Mouse (Mus musculus): ENCODE results near the gene Ctu2.

Gene Ctu2

GRCm38 (mm10) chr8:122445203-122445602 is 30.7 kb upstream of the Ctu2 start:
- no peak for DNase-seq (ENCODE audit: low spot score)

- DNase-seq (ENCODE audit: low spot score), result no peak
Observed at GRCm38 (mm10) chr8:122451161-122451703, 24.7 kb upstream of the Ctu2 start.

- DNase-seq (ENCODE audit: low spot score), result no peak
Observed at GRCm38 (mm10) chr8:122452154-122452553, 23.8 kb upstream of the Ctu2 start.

- DNase-seq (ENCODE audit: low spot score), result no peak
Observed at GRCm38 (mm10) chr8:122454409-122454808, 21.5 kb upstream of the Ctu2 start.

- DNase-seq (ENCODE audit: low spot score), result no peak
Observed at GRCm38 (mm10) chr8:122457171-122457570, 18.8 kb upstream of the Ctu2 start.

GRCm38 (mm10) chr8:122459218-122459900 is 16.6 kb upstream of the Ctu2 start:
- DNase-seq (ENCODE audit: low spot score), result no peak

GRCm38 (mm10) chr8:122459990-122460389 is 16.0 kb upstream of the Ctu2 start:
- DNase-seq (ENCODE audit: low spot score), result no peak

- DNase-seq (ENCODE audit: low spot score), result peak; percentile 13
Observed at GRCm38 (mm10) chr8:122460524-122461472, 15.1 kb upstream of the Ctu2 start, which contains the start of gene Snai3. Gene Snai3, minus strand, starts transcription at chr8:122460733.

- no peak for DNase-seq (ENCODE audit: low spot score)
Observed at GRCm38 (mm10) chr8:122461473-122462148, 14.3 kb upstream of the Ctu2 start.

GRCm38 (mm10) chr8:122462510-122462909 is 13.4 kb upstream of the Ctu2 start:
- DNase-seq (ENCODE audit: low spot score), result no peak

- DNase-seq (ENCODE audit: low spot score), result no peak
Observed at GRCm38 (mm10) chr8:122463651-122464640, 12.0 kb upstream of the Ctu2 start.

- DNase-seq (ENCODE audit: low spot score), result no peak
Observed at GRCm38 (mm10) chr8:122464985-122465384, 11.0 kb upstream of the Ctu2 start.

GRCm38 (mm10) chr8:122467816-122468215 is 8.1 kb upstream of the Ctu2 start:
- DNase-seq (ENCODE audit: low spot score), result no peak

- no peak for DNase-seq (ENCODE audit: low spot score)
Observed at GRCm38 (mm10) chr8:122469407-122469806, 6.5 kb upstream of the Ctu2 start.

GRCm38 (mm10) chr8:122469965-122470364 is 6.0 kb upstream of the Ctu2 start:
- DNase-seq (ENCODE audit: low spot score), result no peak

GRCm38 (mm10) chr8:122470691-122471090 is 5.3 kb upstream of the Ctu2 start:
- DNase-seq (ENCODE audit: low spot score), result no peak

GRCm38 (mm10) chr8:122473911-122474421 is 2.0 kb upstream of the Ctu2 start:
- no peak for DNase-seq (ENCODE audit: low spot score)

- DNase-seq (ENCODE audit: low spot score), result no peak
Observed at GRCm38 (mm10) chr8:122474951-122475560, 887 bp upstream of the Ctu2 start.

- DNase-seq (ENCODE audit: low spot score), result no peak
Observed at GRCm38 (mm10) chr8:122482448-122482847, 6.5 kb downstream of the Ctu2 start.

- no peak for DNase-seq (ENCODE audit: low spot score)
Observed at GRCm38 (mm10) chr8:122483877-122484276, 7.9 kb downstream of the Ctu2 start.
